ENCODE assay signal across 12 mouse cellular contexts in the genomic region with DNA sequence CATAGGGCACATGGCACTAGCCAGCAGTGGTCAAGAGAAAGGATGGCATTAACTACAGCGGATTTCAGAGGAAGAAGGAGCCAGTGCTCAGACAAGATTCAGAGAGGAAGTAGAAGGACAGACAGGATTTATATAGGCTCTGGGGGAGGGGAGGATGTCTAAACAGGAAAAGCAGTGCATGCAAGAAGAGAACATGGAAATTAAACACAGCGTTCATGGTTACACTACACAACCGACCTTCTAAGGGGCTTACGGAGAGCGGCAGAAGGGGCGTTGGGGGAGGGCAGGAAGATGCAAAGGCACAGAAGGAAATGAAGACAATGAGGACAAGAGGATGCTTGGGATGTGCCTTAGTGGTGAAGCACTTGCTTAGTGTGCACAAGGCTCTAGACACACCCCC.
DNase-seq lines count a peak whose midpoint lies in the region; ATAC-seq and TF ChIP-seq lines count a peak whose summit lies in the region.
"Had no signal": no experiment of that assay in that cellular context is flagged by ENCODE, and none has a peak within 500 bp of the region (broad histone marks: within the 10 kb centered on the region; RNA-seq: fewer than 3 reads in every experiment).

No protein-coding gene starts in this region.

- no peak overlapping the region; the same call in 1 of the 2 replicates for H3K27ac ChIP-seq in heart, embryonic 13.5 days (replicated peaks)
- peak overlapping the region; percentile 13; the same call in 1 of the 2 replicates for H3K27ac ChIP-seq in lung, embryonic 14.5 days (ENCODE audit: low read depth)
- H3K27ac ChIP-seq in embryonic facial prominence, embryonic 14.5 days (replicated peaks; ENCODE audit: low read depth, low read length) = no peak overlapping the region; the same call in 1 of the 2 replicates
- H3K27ac ChIP-seq: liver, embryonic 12.5 days had no signal

- WGBS in heart, embryonic 13.5 days = 61% methylated on average over 6 of the region's 6 CpGs
- 49% methylated on average over 6 of the region's 6 CpGs for WGBS in lung, embryonic 14.5 days
- 41% methylated on average over 6 of the region's 6 CpGs for WGBS in lung, adult 2 months
- WGBS in embryonic facial prominence, embryonic 14.5 days = 46% methylated on average over 6 of the region's 6 CpGs

- H3K9ac ChIP-seq in heart, embryonic 13.5 days = no peak overlapping the region
- H3K9ac ChIP-seq in lung, embryonic 14.5 days = no peak overlapping the region
- no peak overlapping the region for H3K9ac ChIP-seq in embryonic facial prominence, embryonic 14.5 days (ENCODE audit: low read depth, low read length)
- H3K9ac ChIP-seq: liver, embryonic 12.5 days had no signal

- no peak overlapping the region for H3K4me3 ChIP-seq in heart, embryonic 13.5 days
- H3K4me3 ChIP-seq in lung, embryonic 14.5 days (ENCODE audit: low read depth, low read length) = no peak overlapping the region
- H3K4me3 ChIP-seq in lung, adult 2 months (replicated peaks; ENCODE audit: extremely low read depth, low read depth, low read length) = no peak overlapping the region
- no peak overlapping the region for H3K4me3 ChIP-seq in embryonic facial prominence, embryonic 14.5 days (ENCODE audit: low read depth, low read length)
- H3K4me3 ChIP-seq: liver, embryonic 12.5 days had no signal

- TF ChIP-seq POLR2A in lung, adult 2 months (IDR thresholded peaks at IDR 0.05; ENCODE audit: borderline replicate concordance, extremely low read depth, low read depth, low read length) = no peak

- peaks cover 37% of the 10 kb centered on the region for H3K4me1 ChIP-seq in heart, embryonic 13.5 days
- H3K4me1 ChIP-seq in lung, embryonic 14.5 days (ENCODE audit: insufficient read depth) = no peaks in the 10 kb centered on the region; the same call in 1 of the 2 replicates
- peaks cover 6% of the 10 kb centered on the region; the same call in 1 of the 2 replicates for H3K4me1 ChIP-seq in lung, adult 2 months (ENCODE audit: control insufficient read depth, insufficient read depth, low read length)
- H3K4me1 ChIP-seq in embryonic facial prominence, embryonic 14.5 days (ENCODE audit: control insufficient read depth, insufficient read depth, low read length) = peaks cover 31% of the 10 kb centered on the region

- H3K36me3 ChIP-seq in heart, embryonic 13.5 days = no peaks in the 10 kb centered on the region; the same call in 1 of the 2 replicates
- no peaks in the 10 kb centered on the region for H3K36me3 ChIP-seq in lung, embryonic 14.5 days (ENCODE audit: insufficient read depth)
- no peaks in the 10 kb centered on the region for H3K36me3 ChIP-seq in embryonic facial prominence, embryonic 14.5 days (ENCODE audit: control insufficient read depth, insufficient read depth, low read length)
- H3K36me3 ChIP-seq: liver, embryonic 12.5 days had no signal

- DNase-seq in heart, postnatal 25 days (ENCODE audit: low spot score) = no peak
- peak; percentile 50 for DNase-seq in lung, embryonic 14.5 days
- no peak for DNase-seq in lung, adult 2 months
- peak; percentile 39 for DNase-seq in embryonic facial prominence, embryonic 14.5 days (ENCODE audit: low spot score)
- peak; percentile 52 for DNase-seq in lung, postnatal 10 days
- no peak for DNase-seq in adrenal gland, postnatal 4 days (ENCODE audit: low spot score in 2 of 2)
- DNase-seq: adrenal gland, adult 8-10 months; embryo, embryonic 11 days had no signal

- H3K4me2 ChIP-seq in heart, embryonic 13.5 days = peak overlapping the region; percentile 6; the same call in 1 of the 2 replicates
- H3K4me2 ChIP-seq in lung, embryonic 14.5 days = no peak overlapping the region
- H3K4me2 ChIP-seq in embryonic facial prominence, embryonic 14.5 days (ENCODE audit: low read depth, low read length) = no peak overlapping the region
- H3K4me2 ChIP-seq: heart, embryonic 11.5 days; liver, embryonic 12.5 days had no signal

- intact Hi-C loops in heart, postnatal 25 days (cut with DNase I) = no loop called here

- ATAC-seq in heart, embryonic 13.5 days (ENCODE audit: extremely low read depth, insufficient number of reproducible peaks, low FRiP score, low TSS enrichment) = no peak
- ATAC-seq in lung, embryonic 14.5 days (ENCODE audit: insufficient read depth) = peak; percentile 54; the same call in 1 of the 2 replicates
- ATAC-seq in embryonic facial prominence, embryonic 14.5 days (ENCODE audit: low read depth) = no peak
- ATAC-seq in inflammation-experienced regulatory T-cells, adult 6 months = no peak
- ATAC-seq: liver, embryonic 12.5 days had no signal

- no peaks in the 10 kb centered on the region for H3K9me3 ChIP-seq in heart, embryonic 13.5 days
- no peaks in the 10 kb centered on the region for H3K9me3 ChIP-seq in lung, embryonic 14.5 days (ENCODE audit: low read depth, low read length)
- H3K9me3 ChIP-seq in embryonic facial prominence, embryonic 14.5 days (ENCODE audit: control insufficient read depth, low read length) = 0 out of 2 replicates have a peak, but pooled peaks cover 3% of the 10 kb centered on the region
- H3K9me3 ChIP-seq: liver, embryonic 12.5 days had no signal

- no peak for TF ChIP-seq CTCF in lung, embryonic 14.5 days (IDR thresholded peaks at IDR 0.05; ENCODE audit: low read depth)
- no peak for TF ChIP-seq CTCF in lung, adult 2 months (IDR thresholded peaks at IDR 0.05; ENCODE audit: insufficient read depth, low read length)

- no peaks in the 10 kb centered on the region for H3K27me3 ChIP-seq in heart, embryonic 13.5 days (replicated peaks)
- no peaks in the 10 kb centered on the region for H3K27me3 ChIP-seq in lung, embryonic 14.5 days (ENCODE audit: insufficient read depth, low read length)
- no peaks in the 10 kb centered on the region for H3K27me3 ChIP-seq in embryonic facial prominence, embryonic 14.5 days (replicated peaks; ENCODE audit: control insufficient read depth, insufficient read depth, low read length)

Comparison
In these comparisons a context has a peak if more than half of its experiments do, and no peak if none do; other contexts are left out.
1. DNase-seq: peak in lung, embryonic 14.5 days (single experiment), embryonic facial prominence, embryonic 14.5 days (single experiment) and lung, postnatal 10 days (single experiment); none in heart, postnatal 25 days (single experiment), lung, adult 2 months (single experiment) and adrenal gland, postnatal 4 days (0 of 2).